Mouse (Mus musculus): ENCODE measurements around the gene Rtn4rl1. TPM values are rescaled to one million over a fixed set of nuclear protein-coding genes. Genes with fewer than 3 reads are reported as not detected.

The Rtn4rl1 gene
- polyA plus RNA-seq, 1 experiment: 0.96 TPM

DNA sequence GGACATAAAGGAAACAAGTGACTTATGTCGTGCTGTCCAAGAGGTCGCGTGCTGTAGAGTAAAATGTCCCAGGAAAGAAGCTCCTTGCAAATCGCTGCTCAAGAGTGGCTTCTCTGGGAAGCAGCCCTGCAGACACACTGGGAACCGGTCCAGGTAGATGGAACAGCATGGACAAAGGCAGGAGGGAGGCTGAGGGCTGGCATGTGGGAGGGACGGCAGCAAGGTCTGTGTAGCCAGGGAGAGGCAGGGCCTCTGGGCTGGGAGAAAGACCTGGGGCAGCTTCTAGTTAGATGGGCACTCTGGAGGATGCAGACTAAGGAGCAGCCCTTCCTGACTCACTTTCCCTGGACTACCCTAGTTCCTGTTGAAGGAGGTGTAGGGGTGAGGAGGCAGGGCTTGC lies 65.8 kb downstream of the Rtn4rl1 start:
- TF ChIP-seq POLR2A (IDR thresholded peaks at IDR 0.05; ENCODE audit: insufficient read depth, low read length) (no peak), EP300 (IDR thresholded peaks at IDR 0.05; ENCODE audit: insufficient read depth, low read depth, low read length) (no peak), CTCF (IDR thresholded peaks at IDR 0.05; ENCODE audit: low read depth, low read length) (no peak)
- no peaks in the 10 kb centered on the region for H3K4me1 ChIP-seq (ENCODE audit: control insufficient read depth, insufficient read depth, low read length)
- H3K9ac ChIP-seq (ENCODE audit: low read depth, poor library complexity, severe bottlenecking): no peak overlapping the region
- H3K4me3 ChIP-seq (ENCODE audit: low read depth, low read length): no peak overlapping the region
- no peaks in the 10 kb centered on the region for H3K9me3 ChIP-seq (replicated peaks; ENCODE audit: control insufficient read depth, insufficient read depth, low read length, poor library complexity, severe bottlenecking)
- H3K27ac ChIP-seq (ENCODE audit: insufficient read depth, low read length): no peak overlapping the region
- no peaks in the 10 kb centered on the region for H3K36me3 ChIP-seq (ENCODE audit: control insufficient read depth, insufficient read depth, low read length, poor library complexity, severe bottlenecking)
- H3K27me3 ChIP-seq (ENCODE audit: control insufficient read depth, insufficient read depth, low read length, poor library complexity, severe bottlenecking): no peaks in the 10 kb centered on the region

DNA sequence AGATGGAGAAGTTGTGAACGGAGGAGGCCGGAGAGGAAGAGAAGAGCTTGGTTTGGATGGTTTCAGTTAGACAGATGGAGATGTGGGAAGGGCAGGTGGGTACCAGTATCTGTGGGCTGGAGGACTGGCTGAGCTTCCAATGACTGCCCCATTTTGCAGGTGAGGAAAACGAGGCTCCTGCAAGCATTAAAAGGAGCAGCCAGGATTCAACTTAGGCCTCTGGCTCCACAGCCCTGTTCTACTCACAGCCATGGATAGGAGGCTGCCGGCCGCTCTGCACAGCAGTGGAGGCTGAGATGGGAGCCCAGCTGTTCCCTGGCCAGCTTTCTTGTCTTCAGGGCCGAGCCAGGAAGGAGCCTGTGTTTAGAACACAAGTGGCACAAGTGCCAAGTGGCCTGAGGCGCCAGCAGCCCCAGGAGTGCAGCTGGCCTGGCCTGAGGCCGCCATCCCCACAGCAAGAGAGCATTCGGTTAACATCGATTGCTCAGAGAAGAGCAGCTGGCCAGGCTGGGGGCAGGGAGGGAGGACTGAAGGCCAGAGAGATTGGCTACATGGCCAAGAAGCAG lies 66.5 kb downstream of the Rtn4rl1 start:
- no peaks in the 10 kb centered on the region for H3K36me3 ChIP-seq (ENCODE audit: control insufficient read depth, insufficient read depth, low read length, poor library complexity, severe bottlenecking)
- no peak overlapping the region for H3K27ac ChIP-seq (ENCODE audit: insufficient read depth, low read length)
- H3K4me3 ChIP-seq (ENCODE audit: low read depth, low read length): no peak overlapping the region
- no peak overlapping the region for H3K9ac ChIP-seq (ENCODE audit: low read depth, poor library complexity, severe bottlenecking)
- no peaks in the 10 kb centered on the region for H3K4me1 ChIP-seq (ENCODE audit: control insufficient read depth, insufficient read depth, low read length)
- no peaks in the 10 kb centered on the region for H3K9me3 ChIP-seq (replicated peaks; ENCODE audit: control insufficient read depth, insufficient read depth, low read length, poor library complexity, severe bottlenecking)
- TF ChIP-seq CTCF (IDR thresholded peaks at IDR 0.05; ENCODE audit: low read depth, low read length): no peak
- no peak for TF ChIP-seq POLR2A (IDR thresholded peaks at IDR 0.05; ENCODE audit: insufficient read depth, low read length)
- TF ChIP-seq EP300 (IDR thresholded peaks at IDR 0.05; ENCODE audit: insufficient read depth, low read depth, low read length): no peak
- no peaks in the 10 kb centered on the region for H3K27me3 ChIP-seq (ENCODE audit: control insufficient read depth, insufficient read depth, low read length, poor library complexity, severe bottlenecking)

DNA sequence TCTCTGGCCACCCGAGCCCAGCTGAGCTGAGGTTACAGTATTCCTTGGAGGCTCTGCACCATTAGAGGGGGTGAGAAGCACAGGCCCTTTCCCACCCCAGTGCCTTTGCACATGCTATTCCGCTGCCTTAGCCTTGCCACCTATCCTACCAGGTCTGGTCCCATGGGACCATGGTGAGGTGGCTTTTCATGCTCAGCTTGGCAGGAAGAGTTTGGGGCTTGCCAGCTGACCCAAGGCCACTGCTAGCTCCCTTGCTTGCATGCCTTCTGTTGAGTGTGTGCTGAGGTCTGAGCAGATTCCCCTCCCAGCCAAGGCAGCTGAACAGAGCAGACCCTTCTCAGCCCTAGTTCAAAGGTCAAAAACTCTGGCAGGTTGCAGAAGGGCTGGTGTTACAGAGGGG lies 67.4 kb downstream of the Rtn4rl1 start:
- Histone ChIP-seq H3K4me1 (ENCODE audit: control insufficient read depth, insufficient read depth, low read length) (no peaks in the 10 kb centered on the region), H3K36me3 (ENCODE audit: control insufficient read depth, insufficient read depth, low read length, poor library complexity, severe bottlenecking) (no peaks in the 10 kb centered on the region), H3K27ac (ENCODE audit: insufficient read depth, low read length) (no peak overlapping the region), H3K9me3 (replicated peaks; ENCODE audit: control insufficient read depth, insufficient read depth, low read length, poor library complexity, severe bottlenecking) (no peaks in the 10 kb centered on the region), H3K9ac (ENCODE audit: low read depth, poor library complexity, severe bottlenecking) (no peak overlapping the region), H3K27me3 (ENCODE audit: control insufficient read depth, insufficient read depth, low read length, poor library complexity, severe bottlenecking) (no peaks in the 10 kb centered on the region), H3K4me3 (ENCODE audit: low read depth, low read length) (no peak overlapping the region)
- TF ChIP-seq EP300 (IDR thresholded peaks at IDR 0.05; ENCODE audit: insufficient read depth, low read depth, low read length): no peak
- no peak for TF ChIP-seq POLR2A (IDR thresholded peaks at IDR 0.05; ENCODE audit: insufficient read depth, low read length)
- TF ChIP-seq CTCF (IDR thresholded peaks at IDR 0.05; ENCODE audit: low read depth, low read length): no peak

DNA sequence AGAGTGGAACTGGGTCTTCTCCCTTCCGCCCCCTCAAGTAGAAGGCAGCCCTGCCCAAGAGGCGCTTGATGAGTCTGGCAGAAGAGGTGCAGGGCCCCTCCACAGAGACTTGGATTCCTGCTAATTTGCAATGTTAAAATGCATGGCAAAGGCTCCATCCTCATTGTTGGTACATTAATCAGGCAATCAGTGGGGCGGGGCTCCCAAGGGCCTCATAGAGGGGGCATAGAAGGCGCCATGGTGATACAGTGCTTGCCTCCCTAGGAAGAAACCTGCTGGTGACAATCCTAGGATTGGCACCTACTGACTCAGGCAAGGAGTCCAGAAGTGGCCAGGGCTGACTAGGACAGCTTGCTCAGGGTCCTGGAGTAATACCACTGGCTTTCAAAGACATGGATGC lies 68.1 kb downstream of the Rtn4rl1 start:
- no peaks in the 10 kb centered on the region for H3K4me1 ChIP-seq (ENCODE audit: control insufficient read depth, insufficient read depth, low read length)

DNA sequence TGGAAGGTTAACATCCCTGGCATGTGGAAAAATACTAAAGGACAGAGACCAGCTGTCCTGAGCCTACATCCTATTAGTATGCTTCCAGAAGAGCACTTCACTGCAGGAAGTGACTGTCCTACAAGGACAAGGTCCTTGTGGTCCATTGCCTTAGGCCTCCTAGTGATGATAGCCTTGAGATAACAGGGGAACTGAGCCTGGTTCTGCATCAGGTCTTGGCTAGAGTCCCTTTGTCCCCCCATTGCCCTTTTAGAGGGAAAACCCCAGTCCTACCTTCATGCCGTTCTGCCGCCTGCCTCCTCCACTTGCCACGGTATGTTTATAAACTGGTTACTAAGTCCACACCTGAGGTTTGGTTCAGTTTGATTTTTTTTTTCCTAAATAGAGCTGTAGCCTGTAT lies 68.6 kb downstream of the Rtn4rl1 start:
- TF ChIP-seq POLR2A (IDR thresholded peaks at IDR 0.05; ENCODE audit: insufficient read depth, low read length) (no peak), EP300 (IDR thresholded peaks at IDR 0.05; ENCODE audit: insufficient read depth, low read depth, low read length) (no peak), CTCF (IDR thresholded peaks at IDR 0.05; ENCODE audit: low read depth, low read length) (no peak)
- H3K4me1 ChIP-seq (ENCODE audit: control insufficient read depth, insufficient read depth, low read length): no peaks in the 10 kb centered on the region

More for the DNA sequence above, 68.1 kb downstream of the Rtn4rl1 start:
- Histone ChIP-seq H3K4me3 (ENCODE audit: low read depth, low read length) (no peak overlapping the region), H3K27me3 (ENCODE audit: control insufficient read depth, insufficient read depth, low read length, poor library complexity, severe bottlenecking) (no peaks in the 10 kb centered on the region), H3K27ac (ENCODE audit: insufficient read depth, low read length) (no peak overlapping the region), H3K9ac (ENCODE audit: low read depth, poor library complexity, severe bottlenecking) (no peak overlapping the region), H3K36me3 (ENCODE audit: control insufficient read depth, insufficient read depth, low read length, poor library complexity, severe bottlenecking) (no peaks in the 10 kb centered on the region), H3K9me3 (replicated peaks; ENCODE audit: control insufficient read depth, insufficient read depth, low read length, poor library complexity, severe bottlenecking) (no peaks in the 10 kb centered on the region)
- no peak for TF ChIP-seq EP300 (IDR thresholded peaks at IDR 0.05; ENCODE audit: insufficient read depth, low read depth, low read length)

DNA sequence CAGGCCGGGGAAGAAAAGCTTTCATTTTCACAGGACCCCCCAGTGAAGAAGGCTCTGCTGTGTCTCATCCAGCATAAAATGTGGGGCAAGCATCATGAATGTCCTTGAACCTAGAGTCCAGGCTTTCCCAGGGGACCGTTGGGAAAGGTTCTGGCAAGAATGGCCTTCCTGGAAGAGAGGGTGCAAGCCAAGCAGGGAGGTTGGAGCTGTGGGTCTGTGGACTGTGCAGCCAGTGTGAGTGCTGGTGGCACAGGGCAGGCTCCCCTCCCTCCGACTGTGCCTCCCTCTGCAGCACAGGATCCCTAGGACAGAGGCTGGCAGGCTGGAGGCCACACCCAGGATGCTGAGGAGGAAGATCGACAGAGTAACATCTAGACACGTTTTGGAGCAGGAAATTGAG lies 69.2 kb downstream of the Rtn4rl1 start:
- no peak for TF ChIP-seq CTCF (IDR thresholded peaks at IDR 0.05; ENCODE audit: low read depth, low read length)
- no peak for TF ChIP-seq EP300 (IDR thresholded peaks at IDR 0.05; ENCODE audit: insufficient read depth, low read depth, low read length)
- no peak for TF ChIP-seq POLR2A (IDR thresholded peaks at IDR 0.05; ENCODE audit: insufficient read depth, low read length)
- H3K36me3 ChIP-seq (ENCODE audit: control insufficient read depth, insufficient read depth, low read length, poor library complexity, severe bottlenecking): no peaks in the 10 kb centered on the region
- no peaks in the 10 kb centered on the region for H3K4me1 ChIP-seq (ENCODE audit: control insufficient read depth, insufficient read depth, low read length)
- H3K27me3 ChIP-seq (ENCODE audit: control insufficient read depth, insufficient read depth, low read length, poor library complexity, severe bottlenecking): no peaks in the 10 kb centered on the region
- no peak overlapping the region for H3K9ac ChIP-seq (ENCODE audit: low read depth, poor library complexity, severe bottlenecking)
- H3K4me3 ChIP-seq (ENCODE audit: low read depth, low read length): no peak overlapping the region
- no peaks in the 10 kb centered on the region for H3K9me3 ChIP-seq (replicated peaks; ENCODE audit: control insufficient read depth, insufficient read depth, low read length, poor library complexity, severe bottlenecking)
- no peak overlapping the region for H3K27ac ChIP-seq (ENCODE audit: insufficient read depth, low read length)

More for the DNA sequence above, 68.6 kb downstream of the Rtn4rl1 start:
- Histone ChIP-seq H3K36me3 (ENCODE audit: control insufficient read depth, insufficient read depth, low read length, poor library complexity, severe bottlenecking) (no peaks in the 10 kb centered on the region), H3K9ac (ENCODE audit: low read depth, poor library complexity, severe bottlenecking) (no peak overlapping the region), H3K27me3 (ENCODE audit: control insufficient read depth, insufficient read depth, low read length, poor library complexity, severe bottlenecking) (no peaks in the 10 kb centered on the region), H3K9me3 (replicated peaks; ENCODE audit: control insufficient read depth, insufficient read depth, low read length, poor library complexity, severe bottlenecking) (no peaks in the 10 kb centered on the region), H3K4me3 (ENCODE audit: low read depth, low read length) (no peak overlapping the region), H3K27ac (ENCODE audit: insufficient read depth, low read length) (no peak overlapping the region)
